Mouse (Mus musculus) inflammation-experienced regulatory T-cells (primary cell): ENCODE data around the gene Fbxw27. TPM values are rescaled to one million over a fixed set of nuclear protein-coding genes. Genes with fewer than 3 reads are reported as not detected.

Experiments used
- polyA plus RNA-seq, 2 experiments: library from polyadenylated mRNA; unstranded; fragments of 100-300 nt; shearing (Covaris generic); gene quantifications; one replicate each; pipeline ENCODE4 v1.2.1; 2017

Fbxw27 gene
- polyA plus RNA-seq: not detected

GRCm38 (mm10) chr9:109790570-109790969 is at the start of gene Fbxw27:
Fbxw27 (minus strand) TSS chr9:109790670.

GRCm38 (mm10) chr9:109832391-109833087 is 42.1 kb upstream of the Fbxw27 start, which contains the start of gene Nme6:
Nme6 (plus strand) TSS chr9:109832749.

GRCm38 (mm10) chr9:109811980-109812379 is 21.5 kb upstream of the Fbxw27 start, which contains the start of gene Spink8:
Spink8 (plus strand) TSS chr9:109812280.

GRCm38 (mm10) chr9:109745989-109746388 is 44.5 kb downstream of the Fbxw27 start, which contains the start of gene Fbxw26:
Fbxw26 (minus strand) TSS chr9:109746089.

Other genes with a start within 250 kb of the Fbxw27 start
- gene Fbxw15, start 222.4 kb downstream of the Fbxw27 start, polyA plus RNA-seq: under 1 TPM in 1 of 2 experiments, not detected in 1; 0.38 TPM
- under 1 TPM in 1 of 2 experiments, not detected in 1; 0.32 TPM for gene Fbxw24, start 164.6 kb downstream of the Fbxw27 start, polyA plus RNA-seq
- gene Fbxw25, start 126.0 kb downstream of the Fbxw27 start, polyA plus RNA-seq: not detected
- under 1 TPM in 1 of 2 experiments, not detected in 1; 0.61 TPM for gene Fbxw18, start 88.0 kb downstream of the Fbxw27 start, polyA plus RNA-seq
- gene Fbxw26, start 44.6 kb downstream of the Fbxw27 start, polyA plus RNA-seq: under 1 TPM in 1 of 2 experiments, not detected in 1; 0.56 TPM
- 1 to 10 TPM in 1 of 2 experiments, not detected in 1; 1.0 TPM for gene Spink8, start 21.6 kb upstream of the Fbxw27 start, polyA plus RNA-seq
- gene Nme6, start 42.1 kb upstream of the Fbxw27 start, polyA plus RNA-seq: 10 to 100 TPM; 11.3 to 17.9 TPM
- gene Camp, start 58.9 kb upstream of the Fbxw27 start, polyA plus RNA-seq: 1 to 10 TPM in 1 of 2 experiments, not detected in 1; 2.0 TPM
- 10 to 100 TPM; 11.7 to 12.9 TPM for gene Cdc25a, start 84.9 kb upstream of the Fbxw27 start, polyA plus RNA-seq
- gene Map4, start 140.8 kb upstream of the Fbxw27 start, polyA plus RNA-seq: 10 to 100 TPM; 66.9 to 67.0 TPM